Mouse (Mus musculus): ENCODE results near the gene B3galnt1. TPM values are rescaled to one million over a fixed set of nuclear protein-coding genes. Genes with fewer than 3 reads are reported as not detected.

The B3galnt1 gene
- polyA plus RNA-seq, 1 experiment: 34.2 TPM

DNA sequence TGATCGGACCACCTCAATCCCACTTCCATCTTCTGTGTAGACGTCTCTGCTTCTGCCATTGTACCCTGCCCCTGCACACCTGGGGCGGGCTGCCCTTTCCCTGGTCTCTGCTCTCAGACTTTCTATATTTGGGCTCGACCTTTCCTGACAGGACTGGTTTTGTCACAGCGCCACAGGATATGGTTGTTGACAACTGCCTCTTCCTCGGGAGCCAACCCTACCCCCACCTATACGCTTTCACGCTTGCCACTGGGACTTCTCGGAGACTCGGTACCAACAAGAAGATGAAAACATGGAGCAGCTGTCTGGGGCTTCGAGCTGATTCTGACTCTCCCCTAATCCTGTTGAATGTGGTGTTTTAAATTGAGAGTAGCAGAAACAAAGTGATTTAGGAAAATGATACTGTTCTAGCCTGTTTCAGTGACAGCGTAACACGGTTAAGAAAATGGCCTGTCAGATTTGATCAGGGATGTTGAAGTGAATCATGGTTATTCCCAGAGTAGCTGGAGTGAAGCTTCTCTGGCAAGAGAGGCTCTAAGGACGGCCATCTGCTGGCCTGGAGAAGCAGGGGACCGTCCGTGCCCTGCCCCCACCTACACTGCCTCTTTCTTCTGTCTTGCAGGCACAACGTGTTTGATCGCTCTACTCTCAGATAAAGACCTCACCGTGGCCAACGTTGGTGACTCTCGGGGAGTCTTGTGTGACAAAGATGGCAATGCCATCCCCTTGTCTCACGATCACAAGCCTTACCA lies 49.9 kb downstream of the B3galnt1 start:
- H3K27ac ChIP-seq (ENCODE audit: insufficient read depth, low read depth, low read length): no peak overlapping the region
- no peak for TF ChIP-seq POLR2A (IDR thresholded peaks at IDR 0.05; ENCODE audit: borderline replicate concordance, low read depth, low read length)
- no peak for TF ChIP-seq CTCF (IDR thresholded peaks at IDR 0.05; ENCODE audit: low read depth, low read length)
- H3K4me3 ChIP-seq (ENCODE audit: insufficient read depth, low read length): no peak overlapping the region
- no peaks in the 10 kb centered on the region for H3K4me1 ChIP-seq (ENCODE audit: control insufficient read depth, insufficient read depth, low read length)

DNA sequence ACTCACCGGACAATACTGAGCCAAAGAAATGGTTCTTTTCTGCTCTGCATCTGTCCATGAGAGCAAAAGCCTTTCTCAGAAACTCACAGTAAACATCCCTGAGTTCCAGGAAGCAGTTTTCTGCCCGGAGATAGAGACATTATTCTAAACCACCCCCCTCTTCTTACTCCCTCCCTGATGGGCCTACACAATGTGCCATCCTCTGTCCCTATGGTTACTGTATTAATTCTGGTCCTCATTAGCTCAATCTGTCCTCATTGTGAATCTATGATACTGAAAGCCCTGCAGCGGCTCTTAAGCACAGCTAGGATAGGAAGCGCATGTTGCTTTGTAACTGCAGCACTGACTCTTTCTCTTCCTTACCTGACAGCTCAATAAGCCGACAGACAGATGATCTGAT lies 53.7 kb downstream of the B3galnt1 start:
- TF ChIP-seq POLR2A (IDR thresholded peaks at IDR 0.05; ENCODE audit: borderline replicate concordance, low read depth, low read length) (no peak), CTCF (IDR thresholded peaks at IDR 0.05; ENCODE audit: low read depth, low read length) (no peak)
- no peak overlapping the region for H3K27ac ChIP-seq (ENCODE audit: insufficient read depth, low read depth, low read length)

DNA sequence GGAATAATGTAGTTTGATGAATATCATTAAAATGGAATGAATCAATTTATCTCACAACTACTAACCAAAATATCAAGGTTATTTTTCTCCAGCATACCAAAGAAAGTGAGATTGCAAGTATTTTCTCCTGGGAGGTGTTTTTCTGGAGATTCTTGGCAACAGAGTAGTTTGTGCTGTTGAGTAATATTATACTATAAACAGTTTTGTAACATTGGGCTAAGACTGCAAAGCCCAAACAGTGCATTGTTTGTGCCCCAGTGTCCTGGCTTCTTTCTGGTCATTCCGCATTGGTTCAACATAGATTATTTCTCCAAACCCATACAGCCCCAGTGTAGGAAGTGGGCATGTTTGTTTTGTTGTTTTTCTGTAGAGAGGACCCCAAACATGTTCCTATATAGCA lies 55.0 kb downstream of the B3galnt1 start:
- H3K27ac ChIP-seq (ENCODE audit: insufficient read depth, low read depth, low read length): no peak overlapping the region
- TF ChIP-seq POLR2A (IDR thresholded peaks at IDR 0.05; ENCODE audit: borderline replicate concordance, low read depth, low read length): no peak
- no peak for TF ChIP-seq CTCF (IDR thresholded peaks at IDR 0.05; ENCODE audit: low read depth, low read length)
- peaks cover 2% of the 10 kb centered on the region; the same call in 1 of the 2 replicates for H3K4me1 ChIP-seq (ENCODE audit: control insufficient read depth, insufficient read depth, low read length)
- H3K4me3 ChIP-seq (ENCODE audit: insufficient read depth, low read length): no peak overlapping the region

More for the DNA sequence above, 53.7 kb downstream of the B3galnt1 start:
- no peaks in the 10 kb centered on the region for H3K4me1 ChIP-seq (ENCODE audit: control insufficient read depth, insufficient read depth, low read length)
- H3K4me3 ChIP-seq (ENCODE audit: insufficient read depth, low read length): no peak overlapping the region

DNA sequence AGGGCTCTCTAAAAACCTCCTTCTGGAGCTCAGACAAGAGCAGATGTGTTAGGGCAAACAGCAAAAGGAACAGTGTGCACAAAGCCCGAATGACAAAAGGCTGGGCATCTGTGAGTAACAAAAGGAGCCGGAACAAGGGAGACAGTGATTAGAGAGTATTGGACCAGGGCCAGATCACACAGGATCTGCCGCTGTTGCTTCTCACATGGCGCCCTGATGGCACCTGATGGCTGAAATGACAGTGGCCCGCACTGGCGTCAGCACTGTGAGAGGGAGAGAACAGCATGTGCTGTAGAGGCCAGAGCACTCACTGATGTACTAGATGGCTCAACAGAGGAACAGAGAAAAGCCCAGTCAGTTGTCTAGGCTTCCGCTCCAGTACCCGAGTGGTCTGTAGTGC lies 55.8 kb downstream of the B3galnt1 start:
- Histone ChIP-seq H3K4me1 (ENCODE audit: control insufficient read depth, insufficient read depth, low read length) (peaks cover 6% of the 10 kb centered on the region), H3K4me3 (ENCODE audit: insufficient read depth, low read length) (no peak overlapping the region), H3K27ac (ENCODE audit: insufficient read depth, low read depth, low read length) (no peak overlapping the region)
- TF ChIP-seq POLR2A (IDR thresholded peaks at IDR 0.05; ENCODE audit: borderline replicate concordance, low read depth, low read length): no peak
- TF ChIP-seq CTCF (IDR thresholded peaks at IDR 0.05; ENCODE audit: low read depth, low read length): no peak

DNA sequence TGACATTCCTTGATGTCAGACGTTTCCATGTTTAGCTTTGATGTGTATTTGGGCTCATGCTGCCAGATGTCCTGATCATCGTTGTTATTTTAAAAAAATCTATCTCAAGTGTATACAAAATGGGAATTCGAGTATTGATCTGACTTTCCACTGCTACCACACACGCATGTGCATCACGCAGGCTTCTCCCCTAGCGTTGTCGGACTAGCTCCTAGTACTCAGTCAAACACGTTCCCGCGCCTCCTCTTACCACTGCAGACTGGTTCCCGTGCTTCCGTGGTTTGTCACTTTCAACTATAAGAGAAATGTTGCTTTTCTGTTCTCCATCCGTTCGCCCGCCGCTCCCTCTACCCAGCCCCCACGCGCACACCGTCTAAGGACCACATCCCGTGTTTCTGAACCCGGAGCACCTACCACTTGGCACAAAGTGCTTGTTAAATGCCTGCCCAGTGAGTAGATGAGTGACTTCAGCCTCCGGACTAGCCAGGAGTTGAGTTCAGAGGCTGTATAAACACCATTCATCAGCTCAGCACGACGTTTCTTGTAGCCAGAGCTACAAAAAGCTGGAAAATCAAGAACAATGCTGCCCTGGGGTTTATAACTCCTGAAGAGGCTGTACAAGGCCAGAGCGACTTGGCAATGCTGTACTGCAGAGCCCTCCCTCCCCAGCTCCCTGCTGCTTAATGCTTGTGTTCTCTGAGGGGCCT lies 62.7 kb downstream of the B3galnt1 start:
- no peak for TF ChIP-seq POLR2A (IDR thresholded peaks at IDR 0.05; ENCODE audit: borderline replicate concordance, low read depth, low read length)
- TF ChIP-seq CTCF (IDR thresholded peaks at IDR 0.05; ENCODE audit: low read depth, low read length): no peak
- no peak overlapping the region for H3K4me3 ChIP-seq (ENCODE audit: insufficient read depth, low read length)
- H3K4me1 ChIP-seq (ENCODE audit: control insufficient read depth, insufficient read depth, low read length): peaks cover 6% of the 10 kb centered on the region
- no peak overlapping the region for H3K27ac ChIP-seq (ENCODE audit: insufficient read depth, low read depth, low read length)

DNA sequence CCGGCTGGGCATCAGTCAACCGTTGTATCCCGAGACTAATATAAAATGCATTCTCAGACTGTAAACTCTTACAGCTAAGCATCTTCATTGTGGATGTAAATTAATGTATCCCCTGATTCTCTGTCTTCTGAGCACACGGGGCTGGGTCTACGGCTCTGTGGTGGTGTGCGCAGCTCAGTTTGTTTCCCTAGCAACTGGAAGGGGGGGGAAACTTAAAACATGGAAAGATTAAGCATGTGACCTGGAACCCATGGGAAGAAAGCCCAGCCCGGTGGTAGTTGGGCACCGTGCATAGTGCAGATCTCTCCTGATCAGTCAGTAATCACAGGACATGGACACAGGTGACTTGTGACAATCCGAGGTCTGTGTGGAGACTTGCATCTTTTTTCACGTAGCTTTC lies 63.3 kb downstream of the B3galnt1 start:
- H3K4me3 ChIP-seq (ENCODE audit: insufficient read depth, low read length): no peak overlapping the region
- peaks cover 10% of the 10 kb centered on the region for H3K4me1 ChIP-seq (ENCODE audit: control insufficient read depth, insufficient read depth, low read length)
- no peak overlapping the region for H3K27ac ChIP-seq (ENCODE audit: insufficient read depth, low read depth, low read length)
- TF ChIP-seq CTCF (IDR thresholded peaks at IDR 0.05; ENCODE audit: low read depth, low read length) (no peak), POLR2A (IDR thresholded peaks at IDR 0.05; ENCODE audit: borderline replicate concordance, low read depth, low read length) (no peak)

DNA sequence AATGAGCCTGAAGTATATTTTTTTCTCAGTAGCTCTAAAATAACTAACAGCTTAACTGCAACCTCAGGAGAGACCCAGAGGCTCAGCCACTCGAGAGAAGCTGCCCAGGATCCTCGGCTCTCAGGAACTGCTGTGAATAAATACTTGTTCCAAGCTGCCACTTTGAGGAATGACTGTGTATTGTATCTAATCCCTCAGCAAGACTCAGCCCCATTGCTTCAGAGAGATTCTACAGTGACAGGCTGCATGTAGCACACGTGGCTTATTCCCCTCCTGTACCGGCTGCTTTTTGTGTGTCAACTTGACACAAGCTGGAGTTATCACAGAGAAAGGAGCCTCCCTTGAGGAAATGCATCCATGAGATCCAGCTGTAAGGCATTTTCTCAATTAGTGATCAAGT lies 66.1 kb downstream of the B3galnt1 start:
- Histone ChIP-seq H3K4me3 (ENCODE audit: insufficient read depth, low read length) (no peak overlapping the region), H3K27ac (ENCODE audit: insufficient read depth, low read depth, low read length) (no peak overlapping the region), H3K4me1 (ENCODE audit: control insufficient read depth, insufficient read depth, low read length) (peaks cover 14% of the 10 kb centered on the region)
- no peak for TF ChIP-seq CTCF (IDR thresholded peaks at IDR 0.05; ENCODE audit: low read depth, low read length)
- TF ChIP-seq POLR2A (IDR thresholded peaks at IDR 0.05; ENCODE audit: borderline replicate concordance, low read depth, low read length): no peak

DNA sequence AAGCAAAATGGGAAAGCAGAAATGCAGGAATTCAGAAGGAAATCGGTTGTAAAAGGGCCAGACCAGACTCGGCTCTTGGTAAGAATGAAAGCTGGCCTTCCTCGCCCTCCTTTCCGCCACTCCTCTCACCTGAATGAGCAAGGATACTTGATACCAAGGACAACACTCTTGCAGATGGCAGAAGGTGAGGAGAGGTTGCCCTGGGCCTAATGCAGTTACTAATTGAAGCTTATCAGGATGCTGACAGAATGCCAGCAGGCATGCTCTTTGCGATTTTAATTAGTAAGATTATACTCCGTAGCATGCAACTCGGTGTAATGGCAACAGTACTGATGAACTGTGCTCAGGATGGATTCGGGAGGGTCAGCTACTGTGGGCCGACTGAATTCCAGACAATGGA lies 67.2 kb downstream of the B3galnt1 start:
- Histone ChIP-seq H3K4me1 (ENCODE audit: control insufficient read depth, insufficient read depth, low read length) (peaks cover 14% of the 10 kb centered on the region), H3K4me3 (ENCODE audit: insufficient read depth, low read length) (no peak overlapping the region), H3K27ac (ENCODE audit: insufficient read depth, low read depth, low read length) (no peak overlapping the region)
- no peak for TF ChIP-seq POLR2A (IDR thresholded peaks at IDR 0.05; ENCODE audit: borderline replicate concordance, low read depth, low read length)
- TF ChIP-seq CTCF (IDR thresholded peaks at IDR 0.05; ENCODE audit: low read depth, low read length): no peak

- peaks cover 24% of the 10 kb centered on the region for H3K4me1 ChIP-seq (ENCODE audit: control insufficient read depth, insufficient read depth, low read length)
- 0 out of 2 replicates have a peak overlapping the region, but pooled peaks have one; percentile 17 for H3K27ac ChIP-seq (ENCODE audit: insufficient read depth, low read depth, low read length)
- no peak overlapping the region for H3K4me3 ChIP-seq (ENCODE audit: insufficient read depth, low read length)
- TF ChIP-seq POLR2A (IDR thresholded peaks at IDR 0.05; ENCODE audit: borderline replicate concordance, low read depth, low read length) (no peak), CTCF (IDR thresholded peaks at IDR 0.05; ENCODE audit: low read depth, low read length) (no peak)
Measured at GRCm38 (mm10) chr3:69529576-69529975, 69.2 kb downstream of the B3galnt1 start.

- Histone ChIP-seq H3K27ac (ENCODE audit: insufficient read depth, low read depth, low read length) (no peak overlapping the region), H3K4me1 (ENCODE audit: control insufficient read depth, insufficient read depth, low read length) (peaks cover 38% of the 10 kb centered on the region), H3K4me3 (ENCODE audit: insufficient read depth, low read length) (no peak overlapping the region)
- TF ChIP-seq POLR2A (IDR thresholded peaks at IDR 0.05; ENCODE audit: borderline replicate concordance, low read depth, low read length): no peak
Measured at GRCm38 (mm10) chr3:69527384-69527783, 71.4 kb downstream of the B3galnt1 start.
